9 mouse cellular contexts compared by ENCODE assay signal in the genomic region with DNA sequence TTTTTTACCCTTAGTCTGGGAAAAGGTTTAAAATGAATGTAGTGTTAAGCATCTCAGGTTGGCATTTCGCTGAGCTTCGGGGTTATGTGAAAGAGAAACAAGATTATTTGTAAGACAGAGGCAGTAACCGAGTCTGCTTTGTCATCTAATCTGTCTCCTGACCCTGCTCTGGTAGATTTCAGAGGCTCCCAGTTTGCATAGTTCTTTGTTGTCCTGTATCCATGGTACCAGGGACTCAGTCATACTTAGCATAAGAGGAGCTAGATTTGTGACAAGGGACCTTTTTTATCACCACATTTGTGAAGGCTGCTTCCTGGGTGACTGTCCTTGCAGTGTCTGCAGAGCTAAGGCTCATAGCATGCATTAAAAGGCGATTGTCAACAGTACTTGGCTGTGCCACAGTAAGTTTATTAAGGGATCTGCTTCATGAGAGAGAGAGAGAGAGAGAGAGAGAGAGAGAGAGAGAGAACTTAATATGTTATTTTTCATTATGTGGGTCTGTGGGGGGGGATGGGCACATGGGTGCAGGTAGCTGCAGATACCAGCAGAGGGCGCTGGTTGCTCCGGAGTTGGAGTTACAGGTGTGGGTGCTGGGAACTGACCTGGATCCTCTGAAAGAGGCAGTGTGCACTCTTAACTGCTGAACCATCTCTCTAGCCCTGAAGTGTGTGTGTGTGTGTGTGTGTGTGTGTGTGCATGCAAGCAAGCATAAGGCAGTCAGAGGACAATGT. TPM values are rescaled to one million over a fixed set of nuclear protein-coding genes. Genes with fewer than 3 reads are reported as not detected.
DNase-seq lines count a peak whose midpoint lies in the region; ATAC-seq lines count a peak whose summit lies in the region.
"Had no signal": no experiment of that assay in that cellular context is flagged by ENCODE, and none has a peak within 500 bp of the region (broad histone marks: within the 10 kb centered on the region; RNA-seq: fewer than 3 reads in every experiment).

No protein-coding gene starts in this region.

- no peak for ATAC-seq in heart, embryonic 13.5 days (ENCODE audit: extremely low read depth, insufficient number of reproducible peaks, low FRiP score, low TSS enrichment)
- ATAC-seq in midbrain, embryonic 12.5 days (ENCODE audit: low FRiP score, low read depth): no peak

- 27% methylated on average over 6 of the region's 6 CpGs for WGBS in heart, embryonic 13.5 days
- WGBS in forebrain, embryonic 10.5 days: 50% methylated on average over 6 of the region's 6 CpGs
- WGBS in midbrain, embryonic 12.5 days: 45% methylated on average over 6 of the region's 6 CpGs

- peak overlapping the region; percentile 7; the same call in 1 of the 2 replicates for H3K4me3 ChIP-seq in heart, embryonic 13.5 days
- no peak overlapping the region for H3K4me3 ChIP-seq in forebrain, embryonic 10.5 days
- no peak overlapping the region for H3K4me3 ChIP-seq in midbrain, embryonic 12.5 days
- H3K4me3 ChIP-seq: liver, embryonic 15.5 days had no signal

- no peak overlapping the region for H3K27ac ChIP-seq in heart, embryonic 13.5 days (replicated peaks)
- H3K27ac ChIP-seq in forebrain, embryonic 10.5 days: peak overlapping the region; percentile 81; the same call in 1 of the 2 replicates
- H3K27ac ChIP-seq in midbrain, embryonic 12.5 days (replicated peaks): peak overlapping the region; percentile 52; the same call in 1 of the 2 replicates
- H3K27ac ChIP-seq: liver, embryonic 15.5 days had no signal

- H3K4me1 ChIP-seq in heart, embryonic 13.5 days: peaks cover 45% of the 10 kb centered on the region
- H3K4me1 ChIP-seq in forebrain, embryonic 10.5 days: peaks cover 72% of the 10 kb centered on the region
- H3K4me1 ChIP-seq in midbrain, embryonic 12.5 days: peaks cover 63% of the 10 kb centered on the region
- H3K4me1 ChIP-seq: liver, embryonic 15.5 days had no signal

- peaks cover 3% of the 10 kb centered on the region; the same call in 1 of the 2 replicates for H3K9me3 ChIP-seq in heart, embryonic 13.5 days
- H3K9me3 ChIP-seq in forebrain, embryonic 10.5 days: no peaks in the 10 kb centered on the region; the same call in 1 of the 2 replicates
- no peaks in the 10 kb centered on the region for H3K9me3 ChIP-seq in midbrain, embryonic 12.5 days
- H3K9me3 ChIP-seq: liver, embryonic 15.5 days had no signal

- no peak overlapping the region for H3K9ac ChIP-seq in heart, embryonic 13.5 days
- H3K9ac ChIP-seq in midbrain, embryonic 12.5 days (replicated peaks): no peak overlapping the region
- H3K9ac ChIP-seq: liver, embryonic 15.5 days had no signal

- H3K36me3 ChIP-seq in heart, embryonic 13.5 days: no peaks in the 10 kb centered on the region
- no peaks in the 10 kb centered on the region for H3K36me3 ChIP-seq in forebrain, embryonic 10.5 days (replicated peaks)
- H3K36me3 ChIP-seq in midbrain, embryonic 12.5 days: no peaks in the 10 kb centered on the region
- H3K36me3 ChIP-seq: liver, embryonic 15.5 days had no signal

- H3K27me3 ChIP-seq in heart, embryonic 13.5 days (replicated peaks): peaks cover 16% of the 10 kb centered on the region
- H3K27me3 ChIP-seq in forebrain, embryonic 10.5 days (ENCODE audit: poor library complexity, severe bottlenecking): peaks cover 18% of the 10 kb centered on the region
- H3K27me3 ChIP-seq in midbrain, embryonic 12.5 days: peaks cover 7% of the 10 kb centered on the region
- H3K27me3 ChIP-seq: liver, embryonic 15.5 days had no signal

- no peak for DNase-seq in heart, adult 9 months (ENCODE audit: low spot score in 2 of 2)
- peak; percentile 69 for DNase-seq in CD4-positive helper T cell, adult 2 months (ENCODE audit: low read depth, low spot score)
- DNase-seq in forebrain, embryonic 10.5 days (ENCODE audit: extremely low spot score, low spot score): no peak
- no peak for DNase-seq in right cerebral cortex, postnatal 36 days (ENCODE audit: low spot score in 2 of 2)
- no peak for DNase-seq in cerebellum, postnatal 36 days
- no peak for DNase-seq in adrenal gland, adult 2 months

- peak overlapping the region; percentile 64 for H3K4me2 ChIP-seq in heart, embryonic 13.5 days
- H3K4me2 ChIP-seq in midbrain, embryonic 12.5 days (replicated peaks): peak overlapping the region; percentile 30
- H3K4me2 ChIP-seq: liver, embryonic 15.5 days had no signal

RNA-seq across cellular contexts. Expression of a gene that starts 3.3 kb away (rescaled TPM):
- polyA plus RNA-seq in heart, embryonic 13.5 days (2015; fragmentation: Nextera tagmentation; extraction: Ambion mirVana): not detected in 2 replicates
- polyA plus RNA-seq in forebrain, embryonic 10.5 days (2016; fragmentation: Nextera tagmentation; extraction: Ambion mirVana): not detected in 2 replicates
- 0.08 and 0.10 TPM in 2 replicates for polyA plus RNA-seq in midbrain, embryonic 12.5 days (2016; fragmentation: Nextera tagmentation; extraction: Ambion mirVana)
- total RNA-seq in adrenal gland, adult 2 months (2021): not detected
- not detected in 2 replicates for polyA plus RNA-seq in adrenal gland, adult 2 months (2012; rRNA removed)
- polyA plus RNA-seq: liver, embryonic 15.5 days had no signal
